Mouse (Mus musculus): Measurements from ENCODE around the gene Chn2.

GRCm38 (mm10) chr6:54161246-54161645 is 121.9 kb downstream of the Chn2 start:
- no peak for TF ChIP-seq GATA1 (IDR thresholded peaks at IDR 0.05; ENCODE audit: borderline replicate concordance, low read length)
- TF ChIP-seq FLI1 (IDR thresholded peaks at IDR 0.05; ENCODE audit: low read length): no peak
